Mouse (Mus musculus) embryo, embryonic 11.5 days (tissue): ENCODE results near the gene Syn2.

ENCODE experiments used
- DNase-seq: peaks from one replicate; pipeline ENCODE4 v3.0.0-alpha.2; 2012; ENCODE audit warnings: low read depth, low spot score

Gene Syn2

GRCm38 (mm10) chr6:115291068-115291467, 156.4 kb downstream of the Syn2 start:
- DNase-seq, result no peak

GRCm38 (mm10) chr6:115291823-115292222, 157.1 kb downstream of the Syn2 start:
- no peak for DNase-seq

GRCm38 (mm10) chr6:115292621-115293020, 157.9 kb downstream of the Syn2 start:
- no peak for DNase-seq

GRCm38 (mm10) chr6:115293877-115294276, 159.2 kb downstream of the Syn2 start:
- no peak for DNase-seq

- no peak for DNase-seq
Observed at GRCm38 (mm10) chr6:115307134-115307533, 172.4 kb downstream of the Syn2 start.

- DNase-seq, result no peak
Observed at GRCm38 (mm10) chr6:115312780-115313179, 178.1 kb downstream of the Syn2 start.

GRCm38 (mm10) chr6:115313235-115313738, 178.6 kb downstream of the Syn2 start:
- DNase-seq, result no peak

- no peak for DNase-seq
Observed at GRCm38 (mm10) chr6:115313910-115314309, 179.2 kb downstream of the Syn2 start.

- DNase-seq, result no peak
Observed at GRCm38 (mm10) chr6:115315770-115316169, 181.1 kb downstream of the Syn2 start.

GRCm38 (mm10) chr6:115316811-115317221, 182.1 kb downstream of the Syn2 start:
- DNase-seq, result no peak

GRCm38 (mm10) chr6:115318811-115319210, 184.1 kb downstream of the Syn2 start:
- DNase-seq, result no peak

GRCm38 (mm10) chr6:115319686-115320085, 185.0 kb downstream of the Syn2 start:
- no peak for DNase-seq

GRCm38 (mm10) chr6:115320927-115321714, 186.4 kb downstream of the Syn2 start:
- no peak for DNase-seq

- DNase-seq, result no peak
Observed at GRCm38 (mm10) chr6:115321883-115322351, 187.2 kb downstream of the Syn2 start.

- no peak for DNase-seq
Observed at GRCm38 (mm10) chr6:115322956-115323355, 188.3 kb downstream of the Syn2 start.

- no peak for DNase-seq
Observed at GRCm38 (mm10) chr6:115330964-115331363, 196.3 kb downstream of the Syn2 start.
